Mouse (Mus musculus): Measurements from ENCODE around the gene Zfp827. TPM values are rescaled to one million over a fixed set of nuclear protein-coding genes. Genes with fewer than 3 reads are reported as not detected.
A peak's percentile ranks its signal among the peaks of the same experiment; 100 is the strongest.

The Zfp827 gene
- polyA plus RNA-seq, 1 experiment from 2014 or later = 13.1 TPM

DNA sequence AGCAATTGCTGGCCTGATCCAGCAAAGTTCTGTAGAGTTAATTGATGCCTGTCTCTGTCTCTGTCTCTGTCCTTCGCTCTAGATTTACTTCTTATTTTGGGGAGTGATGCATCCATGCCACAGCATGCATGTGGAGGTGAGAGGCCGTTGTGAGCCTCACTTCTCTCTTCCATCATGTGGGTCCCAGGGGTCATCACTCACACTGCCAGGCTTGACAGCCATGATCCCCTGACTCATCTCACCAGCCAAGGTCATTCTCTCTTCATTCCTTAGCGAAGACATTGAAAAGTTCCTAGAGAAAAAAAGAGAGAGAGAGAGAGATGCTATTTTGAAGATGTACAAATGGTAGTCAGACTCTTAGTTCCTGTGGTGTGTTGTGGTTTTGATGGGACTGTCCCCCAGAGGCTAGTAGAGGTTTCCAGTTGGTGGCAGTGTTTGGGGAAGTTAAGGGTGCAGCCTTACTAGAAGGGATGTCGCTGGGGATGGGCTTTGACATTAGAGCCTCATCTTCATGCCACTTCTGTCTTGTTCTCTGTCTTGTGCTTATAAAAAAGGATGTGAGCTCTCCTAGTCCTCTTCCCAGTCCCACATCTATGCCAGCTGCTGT is 133.0 kb downstream of the Zfp827 start:
- Histone ChIP-seq H3K9me3 (ENCODE audit: control insufficient read depth, low read length) (no peaks in the 10 kb centered on the region), H3K27me3 (ENCODE audit: control insufficient read depth, insufficient read depth, low read length) (no peaks in the 10 kb centered on the region), H3K4me2 (ENCODE audit: low read depth, low read length, severe bottlenecking) (no peak overlapping the region), H3K27ac (ENCODE audit: low read depth, low read length) (no peak overlapping the region), H3K9ac (ENCODE audit: low read length) (no peak overlapping the region), H3K4me3 (ENCODE audit: low read depth, low read length) (no peak overlapping the region), H3K4me1 (replicated peaks; ENCODE audit: control insufficient read depth, insufficient read depth, low read length) (0 out of 2 replicates have a peak, but pooled peaks cover 3% of the 10 kb centered on the region), H3K36me3 (ENCODE audit: control insufficient read depth, insufficient read depth, low read length) (no peaks in the 10 kb centered on the region)
- no peak for DNase-seq (ENCODE audit: low spot score)
- 92% methylated on average over 4 of the region's 4 CpGs for WGBS
- no peak for ATAC-seq (replicated peaks; ENCODE audit: low FRiP score)

- DNase-seq (ENCODE audit: low spot score) = peak; percentile 60
These were observed 134.5 kb downstream of the Zfp827 start for GRCm38 (mm10) chr8:79162533-79163308.

GRCm38 (mm10) chr8:79164336-79164735 is 136.1 kb downstream of the Zfp827 start:
- no peak overlapping the region for H3K4me3 ChIP-seq (ENCODE audit: low read depth, low read length)
- DNase-seq (ENCODE audit: low spot score) (no peak), ATAC-seq (replicated peaks; ENCODE audit: low FRiP score) (no peak)
- H3K9me3 ChIP-seq (ENCODE audit: control insufficient read depth, low read length) = no peaks in the 10 kb centered on the region
- 86% methylated on average over 1 of the region's 1 CpGs for WGBS
- H3K9ac ChIP-seq (ENCODE audit: low read length) = no peak overlapping the region
- no peaks in the 10 kb centered on the region for H3K36me3 ChIP-seq (ENCODE audit: control insufficient read depth, insufficient read depth, low read length)
- no peak overlapping the region for H3K27ac ChIP-seq (ENCODE audit: low read depth, low read length)
- H3K4me2 ChIP-seq (ENCODE audit: low read depth, low read length, severe bottlenecking) = no peak overlapping the region
- H3K27me3 ChIP-seq (ENCODE audit: control insufficient read depth, insufficient read depth, low read length) = no peaks in the 10 kb centered on the region
- H3K4me1 ChIP-seq (replicated peaks; ENCODE audit: control insufficient read depth, insufficient read depth, low read length) = 0 out of 2 replicates have a peak, but pooled peaks cover 3% of the 10 kb centered on the region

More at GRCm38 (mm10) chr8:79162533-79163308, 134.5 kb downstream of the Zfp827 start:
- peak; percentile 30; the same call in 1 of the 2 replicates for ATAC-seq (replicated peaks; ENCODE audit: low FRiP score)
- no peaks in the 10 kb centered on the region for H3K27me3 ChIP-seq (ENCODE audit: control insufficient read depth, insufficient read depth, low read length)
- 0 out of 2 replicates have a peak, but pooled peaks cover 3% of the 10 kb centered on the region for H3K4me1 ChIP-seq (replicated peaks; ENCODE audit: control insufficient read depth, insufficient read depth, low read length)
- H3K4me2 ChIP-seq (ENCODE audit: low read depth, low read length, severe bottlenecking) = no peak overlapping the region
- no peak overlapping the region for H3K9ac ChIP-seq (ENCODE audit: low read length)
- 73% methylated on average over 10 of the region's 10 CpGs for WGBS
- no peak overlapping the region for H3K4me3 ChIP-seq (ENCODE audit: low read depth, low read length)
- H3K36me3 ChIP-seq (ENCODE audit: control insufficient read depth, insufficient read depth, low read length) = no peaks in the 10 kb centered on the region
- no peaks in the 10 kb centered on the region for H3K9me3 ChIP-seq (ENCODE audit: control insufficient read depth, low read length)
- H3K27ac ChIP-seq (ENCODE audit: low read depth, low read length) = no peak overlapping the region

DNA sequence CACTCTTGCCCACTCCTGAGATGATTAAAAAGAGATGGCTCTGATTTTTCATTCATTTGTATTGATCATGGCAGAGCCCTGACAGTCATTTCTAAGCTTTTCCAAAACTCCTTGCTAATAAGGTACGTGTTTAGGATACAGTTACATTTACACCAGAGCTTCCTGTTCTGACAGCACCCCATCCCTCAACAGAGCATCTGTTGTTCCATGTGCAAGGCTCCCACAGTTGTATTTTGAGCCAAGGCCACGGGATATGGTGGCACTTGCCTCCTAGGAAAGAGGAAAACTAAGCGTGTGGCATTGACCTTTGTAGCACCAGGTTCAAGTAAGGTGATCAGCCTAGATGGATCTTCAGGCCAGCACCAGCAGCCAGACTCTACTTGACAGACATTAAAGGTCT is 137.0 kb downstream of the Zfp827 start:
- H3K4me3 ChIP-seq (ENCODE audit: low read depth, low read length) = no peak overlapping the region
- no peak overlapping the region for H3K4me2 ChIP-seq (ENCODE audit: low read depth, low read length, severe bottlenecking)
- H3K36me3 ChIP-seq (ENCODE audit: control insufficient read depth, insufficient read depth, low read length) = no peaks in the 10 kb centered on the region
- no peaks in the 10 kb centered on the region for H3K9me3 ChIP-seq (ENCODE audit: control insufficient read depth, low read length)
- no peak for DNase-seq (ENCODE audit: low spot score)
- ATAC-seq (replicated peaks; ENCODE audit: low FRiP score) = no peak
- no peaks in the 10 kb centered on the region for H3K27me3 ChIP-seq (ENCODE audit: control insufficient read depth, insufficient read depth, low read length)
- no peak overlapping the region for H3K9ac ChIP-seq (ENCODE audit: low read length)
- 0 out of 2 replicates have a peak, but pooled peaks cover 1% of the 10 kb centered on the region for H3K4me1 ChIP-seq (replicated peaks; ENCODE audit: control insufficient read depth, insufficient read depth, low read length)
- 85% methylated on average over 3 of the region's 3 CpGs for WGBS
- H3K27ac ChIP-seq (ENCODE audit: low read depth, low read length) = no peak overlapping the region

DNA sequence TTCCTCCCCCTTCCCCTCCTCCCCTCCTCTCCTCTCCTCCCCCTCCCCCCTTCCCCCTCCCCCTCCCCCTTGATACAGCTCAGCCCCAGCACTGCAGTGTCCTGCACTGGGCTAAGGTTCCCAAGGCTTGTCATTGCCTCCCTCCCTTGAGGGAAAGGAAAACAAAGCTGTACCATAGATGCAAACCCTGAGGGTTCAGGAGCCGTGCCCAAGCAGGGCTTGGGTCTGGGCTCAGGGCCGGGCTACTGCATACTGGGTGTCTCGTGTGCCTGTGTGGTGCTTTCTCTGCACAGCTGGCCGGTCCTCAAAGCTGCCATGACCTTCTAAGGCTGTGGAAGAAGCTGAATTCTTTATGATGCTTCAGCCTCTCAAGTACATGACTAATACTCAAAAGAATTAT is 145.4 kb downstream of the Zfp827 start:
- Histone ChIP-seq H3K36me3 (ENCODE audit: control insufficient read depth, insufficient read depth, low read length) (no peaks in the 10 kb centered on the region; the same call in 1 of the 2 replicates), H3K4me2 (ENCODE audit: low read depth, low read length, severe bottlenecking) (no peak overlapping the region), H3K4me3 (ENCODE audit: low read depth, low read length) (no peak overlapping the region), H3K27ac (ENCODE audit: low read depth, low read length) (no peak overlapping the region), H3K9ac (ENCODE audit: low read length) (no peak overlapping the region), H3K27me3 (ENCODE audit: control insufficient read depth, insufficient read depth, low read length) (no peaks in the 10 kb centered on the region), H3K4me1 (replicated peaks; ENCODE audit: control insufficient read depth, insufficient read depth, low read length) (no peaks in the 10 kb centered on the region), H3K9me3 (ENCODE audit: control insufficient read depth, low read length) (no peaks in the 10 kb centered on the region)
- ATAC-seq (replicated peaks; ENCODE audit: low FRiP score) (0 out of 2 replicates have a peak, but pooled peaks have one; percentile 18), DNase-seq (ENCODE audit: low spot score) (no peak)
- WGBS = 76% methylated on average over 4 of the region's 4 CpGs

DNA sequence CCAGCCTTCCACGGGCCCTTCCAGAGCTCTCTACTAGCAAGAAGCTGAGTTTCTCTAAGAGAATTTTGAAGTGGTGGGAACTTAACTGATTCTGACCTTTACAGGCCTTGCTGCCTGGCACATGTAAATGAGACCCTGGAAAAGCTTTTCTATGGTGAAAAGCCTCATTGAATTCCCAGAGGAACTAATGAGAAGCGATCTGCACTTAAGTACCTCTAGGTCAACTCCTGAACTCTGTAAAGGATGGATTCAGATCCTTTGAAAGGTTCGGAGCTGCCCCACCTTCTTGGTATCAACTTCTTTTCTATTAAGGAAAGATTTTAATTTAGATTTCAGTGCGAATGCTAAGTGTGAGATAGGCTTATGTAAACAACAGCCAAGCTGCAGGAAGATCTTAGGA is 147.8 kb downstream of the Zfp827 start:
- 56% methylated on average over 4 of the region's 4 CpGs for WGBS
- peaks cover 9% of the 10 kb centered on the region for H3K36me3 ChIP-seq (ENCODE audit: control insufficient read depth, insufficient read depth, low read length)
- no peak overlapping the region for H3K27ac ChIP-seq (ENCODE audit: low read depth, low read length)
- H3K9me3 ChIP-seq (ENCODE audit: control insufficient read depth, low read length) = no peaks in the 10 kb centered on the region
- no peak overlapping the region for H3K9ac ChIP-seq (ENCODE audit: low read length)
- no peaks in the 10 kb centered on the region for H3K4me1 ChIP-seq (replicated peaks; ENCODE audit: control insufficient read depth, insufficient read depth, low read length)
- no peak for DNase-seq (ENCODE audit: low spot score)
- ATAC-seq (replicated peaks; ENCODE audit: low FRiP score) = no peak
- no peak overlapping the region for H3K4me3 ChIP-seq (ENCODE audit: low read depth, low read length)
- H3K4me2 ChIP-seq (ENCODE audit: low read depth, low read length, severe bottlenecking) = no peak overlapping the region
- no peaks in the 10 kb centered on the region for H3K27me3 ChIP-seq (ENCODE audit: control insufficient read depth, insufficient read depth, low read length)

GRCm38 (mm10) chr8:79179678-79180077 is 151.4 kb downstream of the Zfp827 start:
- Histone ChIP-seq H3K36me3 (ENCODE audit: control insufficient read depth, insufficient read depth, low read length) (peaks cover 10% of the 10 kb centered on the region), H3K4me1 (replicated peaks; ENCODE audit: control insufficient read depth, insufficient read depth, low read length) (no peaks in the 10 kb centered on the region), H3K27me3 (ENCODE audit: control insufficient read depth, insufficient read depth, low read length) (no peaks in the 10 kb centered on the region), H3K27ac (ENCODE audit: low read depth, low read length) (no peak overlapping the region), H3K9ac (ENCODE audit: low read length) (no peak overlapping the region), H3K4me2 (ENCODE audit: low read depth, low read length, severe bottlenecking) (no peak overlapping the region), H3K4me3 (ENCODE audit: low read depth, low read length) (no peak overlapping the region), H3K9me3 (ENCODE audit: control insufficient read depth, low read length) (no peaks in the 10 kb centered on the region)
- ATAC-seq (replicated peaks; ENCODE audit: low FRiP score) = no peak
- DNase-seq (ENCODE audit: low spot score) = no peak
- WGBS = 94% methylated on average over 6 of the region's 6 CpGs

- no peaks in the 10 kb centered on the region for H3K27me3 ChIP-seq (ENCODE audit: control insufficient read depth, insufficient read depth, low read length)
- no peak for DNase-seq (ENCODE audit: low spot score)
- no peak overlapping the region for H3K4me2 ChIP-seq (ENCODE audit: low read depth, low read length, severe bottlenecking)
- H3K9me3 ChIP-seq (ENCODE audit: control insufficient read depth, low read length) = no peaks in the 10 kb centered on the region
- H3K36me3 ChIP-seq (ENCODE audit: control insufficient read depth, insufficient read depth, low read length) = peaks cover 10% of the 10 kb centered on the region
- no peak overlapping the region for H3K9ac ChIP-seq (ENCODE audit: low read length)
- H3K4me1 ChIP-seq (replicated peaks; ENCODE audit: control insufficient read depth, insufficient read depth, low read length) = no peaks in the 10 kb centered on the region
- no peak overlapping the region for H3K27ac ChIP-seq (ENCODE audit: low read depth, low read length)
- H3K4me3 ChIP-seq (ENCODE audit: low read depth, low read length) = no peak overlapping the region
- no peak for ATAC-seq (replicated peaks; ENCODE audit: low FRiP score)
- 94% methylated on average over 7 of the region's 7 CpGs for WGBS
These were observed 157.3 kb downstream of the Zfp827 start for GRCm38 (mm10) chr8:79185488-79185887.

Data from forebrain, embryonic 11.5 days (tissue).